Mouse (Mus musculus) erythroblast, embryonic 14.5 days (primary cell): ENCODE measurements around the gene Mrpl48. TPM values are rescaled to one million over a fixed set of nuclear protein-coding genes. Genes with fewer than 3 reads are reported as not detected.
A peak's percentile ranks its signal among the peaks of the same experiment; 100 is the strongest.

Experiments used
- H3K27me3 ChIP-seq: 2 replicates; pipeline ENCODE4 v1.6.1; 2012; ENCODE audit warnings: inconsistent platforms; ENCODE audit not compliant: control insufficient read depth
- H3K36me3 ChIP-seq: 2 replicates; pipeline ENCODE4 v1.6.1; 2012; ENCODE audit warnings: mild to moderate bottlenecking, inconsistent platforms; ENCODE audit not compliant: control insufficient read depth
- H3K4me1 ChIP-seq: 2 replicates; pipeline ENCODE4 v1.6.1; 2012; ENCODE audit warnings: inconsistent platforms; ENCODE audit not compliant: control insufficient read depth
- H3K4me3 ChIP-seq: replicated peaks from 2 replicates; pipeline ENCODE3; 2012; ENCODE audit warnings: moderate library complexity, mild to moderate bottlenecking, inconsistent platforms
- H3K9me3 ChIP-seq: 2 replicates; pipeline ENCODE4 v1.6.1; 2012; ENCODE audit warnings: low read length, inconsistent platforms, mixed read lengths; ENCODE audit not compliant: control insufficient read depth
- GATA1 ChIP-seq: IDR thresholded peaks from 2 replicates; pipeline ENCODE4 v1.6.1; 2012; ENCODE audit warnings: low read length, inconsistent platforms, mixed read lengths
- TAL1 ChIP-seq: IDR thresholded peaks from 3 replicates; pipeline ENCODE4 v1.6.1; 2012; ENCODE audit warnings: low read length, inconsistent platforms, mixed read lengths
- polyA plus RNA-seq: library from polyadenylated mRNA; stranded (reverse); fragments of >175 nt; gene quantifications from 2 replicates; pipeline ENCODE4 v1.2.3, GENCODE M21; 2012

The Mrpl48 gene
- polyA plus RNA-seq, 1 experiment = 0.27 TPM

DNA sequence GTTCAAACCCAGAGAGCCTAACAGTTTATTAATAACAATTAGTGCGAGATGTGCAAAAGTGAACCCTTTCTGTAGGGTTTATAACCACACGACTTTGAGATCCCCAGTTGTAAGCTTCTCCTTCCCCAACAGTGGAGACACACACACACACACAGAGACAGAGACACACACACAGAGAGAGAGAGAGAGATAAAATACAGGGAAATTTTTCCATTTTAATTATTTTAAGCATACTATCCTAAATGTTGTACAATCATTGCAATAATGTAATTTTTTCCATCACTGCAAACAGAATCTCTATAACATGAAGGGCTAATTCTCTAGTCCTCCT is 16.6 kb downstream of the Mrpl48 start:
- no peak for TF ChIP-seq TAL1
- no peak for TF ChIP-seq GATA1
- peak overlapping the region; percentile 75 for H3K4me3 ChIP-seq
- H3K36me3 ChIP-seq = no peaks in the 10 kb centered on the region

DNA sequence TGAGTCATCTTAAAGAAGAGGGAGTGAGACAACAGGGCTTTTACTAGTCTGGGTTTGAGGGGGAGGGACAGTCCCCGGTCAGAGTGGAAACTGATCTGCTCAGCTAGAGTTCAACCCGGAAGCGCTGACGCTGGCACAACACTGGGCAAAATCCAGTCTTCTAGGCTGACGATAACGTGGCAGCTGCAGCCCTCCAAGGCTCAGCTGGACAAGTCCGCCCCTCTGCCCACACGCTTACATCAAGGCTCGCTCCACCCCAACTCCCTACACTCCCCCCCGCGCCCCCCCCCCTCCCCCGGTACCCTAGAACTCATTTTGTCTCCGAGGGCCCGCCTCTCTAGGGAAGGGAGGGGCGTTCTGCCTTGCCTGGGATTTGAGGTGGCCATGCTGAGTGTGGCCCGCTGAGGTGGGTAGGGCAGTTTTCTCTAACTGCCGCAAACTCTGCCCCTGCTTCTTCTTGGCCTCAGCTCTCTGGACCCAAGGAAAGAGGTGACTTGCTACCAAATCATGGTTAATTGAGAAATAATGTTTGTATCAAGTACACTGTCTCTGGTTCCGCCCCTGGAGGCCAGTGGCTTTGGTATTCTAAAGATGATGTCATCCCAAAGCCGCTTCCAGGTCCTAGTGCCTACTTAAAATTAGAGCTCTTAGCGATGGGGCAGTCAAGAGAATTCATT is 17.1 kb downstream of the Mrpl48 start:
- H3K4me3 ChIP-seq = peak overlapping the region; percentile 75
- peaks cover 17% of the 10 kb centered on the region for H3K4me1 ChIP-seq
- H3K9me3 ChIP-seq = no peaks in the 10 kb centered on the region
- TF ChIP-seq GATA1 (no peak), TAL1 (no peak)
- H3K27me3 ChIP-seq = no peaks in the 10 kb centered on the region
- H3K36me3 ChIP-seq = no peaks in the 10 kb centered on the region

More for the DNA sequence above, 16.6 kb downstream of the Mrpl48 start:
- Histone ChIP-seq H3K27me3 (no peaks in the 10 kb centered on the region), H3K4me1 (peaks cover 17% of the 10 kb centered on the region), H3K9me3 (no peaks in the 10 kb centered on the region)

DNA sequence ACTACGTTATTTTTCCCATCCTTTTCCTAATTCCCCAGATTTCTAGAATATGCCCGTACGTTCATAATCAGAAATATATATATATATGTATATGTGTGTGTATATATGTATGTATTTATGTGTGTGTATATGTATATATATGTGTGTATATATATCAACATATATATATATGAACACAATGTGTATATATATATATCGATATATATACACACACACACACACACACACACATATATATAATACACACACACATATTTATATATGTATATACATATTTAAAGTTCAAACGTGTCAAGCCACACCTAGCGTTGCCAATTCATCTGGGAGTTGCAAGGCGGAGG is 17.6 kb downstream of the Mrpl48 start:
- Histone ChIP-seq H3K4me3 (peak overlapping the region; percentile 75), H3K36me3 (no peaks in the 10 kb centered on the region), H3K4me1 (peaks cover 17% of the 10 kb centered on the region), H3K27me3 (no peaks in the 10 kb centered on the region), H3K9me3 (no peaks in the 10 kb centered on the region)
- TF ChIP-seq TAL1 (no peak), GATA1 (no peak)

DNA sequence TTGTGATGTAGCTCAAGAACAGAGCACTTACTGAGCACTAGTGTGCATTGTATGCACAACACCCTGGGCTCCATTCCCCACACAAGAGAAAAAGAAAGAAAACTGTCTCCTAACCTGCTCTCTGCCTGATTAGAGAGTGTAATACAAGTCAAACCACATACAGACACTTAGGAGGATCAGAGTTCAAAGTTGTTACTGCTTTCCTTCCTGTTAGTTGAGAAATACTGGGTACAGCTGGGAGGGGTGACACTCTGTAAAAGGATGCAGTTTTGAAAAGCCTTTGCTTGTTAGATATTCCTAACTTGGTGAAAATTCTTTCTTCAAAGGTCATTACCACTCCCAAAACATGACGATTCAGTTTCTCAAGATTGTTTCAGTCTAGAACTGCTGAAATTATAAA is 18.3 kb downstream of the Mrpl48 start:
- Histone ChIP-seq H3K4me1 (peaks cover 17% of the 10 kb centered on the region), H3K27me3 (no peaks in the 10 kb centered on the region), H3K9me3 (no peaks in the 10 kb centered on the region), H3K36me3 (no peaks in the 10 kb centered on the region), H3K4me3 (no peak overlapping the region)
- TF ChIP-seq TAL1 (no peak), GATA1 (no peak)

DNA sequence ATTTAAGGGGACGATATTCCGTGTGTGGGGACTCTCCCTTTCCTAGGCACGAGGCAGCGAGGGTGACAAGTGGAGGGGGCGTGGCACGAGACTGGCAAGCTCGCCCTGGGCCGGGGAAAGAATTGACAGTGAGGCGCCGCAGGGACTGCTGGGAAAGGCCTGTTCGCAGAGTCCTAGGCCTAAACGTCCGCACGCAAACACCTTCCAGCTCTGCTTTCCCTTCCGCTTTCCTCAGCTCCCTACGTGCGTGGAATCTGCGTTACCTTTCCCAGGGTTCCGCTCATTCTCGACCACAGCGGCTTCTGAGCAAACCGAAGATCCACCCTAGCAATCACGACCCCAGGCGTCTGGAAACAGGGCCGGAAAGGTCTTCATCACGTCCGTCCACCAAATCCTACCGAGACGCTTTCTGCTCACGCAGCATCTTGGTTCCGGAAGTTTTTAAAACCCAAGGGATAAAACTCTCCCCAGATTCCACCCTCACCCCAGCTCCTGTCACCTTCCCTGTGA is 25.3 kb downstream of the Mrpl48 start:
- peaks cover 4% of the 10 kb centered on the region for H3K36me3 ChIP-seq
- peaks cover 40% of the 10 kb centered on the region for H3K4me1 ChIP-seq
- no peaks in the 10 kb centered on the region for H3K27me3 ChIP-seq
- peak overlapping the region; percentile 75 for H3K4me3 ChIP-seq
- no peaks in the 10 kb centered on the region for H3K9me3 ChIP-seq
- no peak for TF ChIP-seq GATA1
- TF ChIP-seq TAL1 = no peak

DNA sequence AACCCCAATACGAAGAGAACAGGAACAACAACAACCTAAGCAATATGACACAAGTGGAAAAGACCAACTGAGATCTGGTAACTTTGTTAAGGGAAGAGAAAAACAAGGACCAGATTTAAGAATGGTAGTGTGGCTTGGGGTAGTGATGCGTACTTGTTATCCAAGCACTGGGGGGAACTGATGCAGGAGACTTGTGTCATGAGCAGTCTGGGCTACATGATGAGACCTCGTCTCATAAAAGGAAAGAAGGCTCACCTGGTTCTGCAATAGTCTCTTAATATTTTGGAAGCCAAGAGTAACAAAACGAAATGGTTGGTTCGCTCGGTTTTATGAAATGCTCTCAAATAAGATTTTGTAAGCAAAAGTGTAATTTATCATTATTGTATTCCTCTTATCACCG is 25.9 kb downstream of the Mrpl48 start:
- Histone ChIP-seq H3K36me3 (peaks cover 9% of the 10 kb centered on the region), H3K9me3 (no peaks in the 10 kb centered on the region), H3K27me3 (no peaks in the 10 kb centered on the region), H3K4me3 (peak overlapping the region; percentile 75), H3K4me1 (peaks cover 44% of the 10 kb centered on the region)
- TF ChIP-seq TAL1 (no peak), GATA1 (no peak)

DNA sequence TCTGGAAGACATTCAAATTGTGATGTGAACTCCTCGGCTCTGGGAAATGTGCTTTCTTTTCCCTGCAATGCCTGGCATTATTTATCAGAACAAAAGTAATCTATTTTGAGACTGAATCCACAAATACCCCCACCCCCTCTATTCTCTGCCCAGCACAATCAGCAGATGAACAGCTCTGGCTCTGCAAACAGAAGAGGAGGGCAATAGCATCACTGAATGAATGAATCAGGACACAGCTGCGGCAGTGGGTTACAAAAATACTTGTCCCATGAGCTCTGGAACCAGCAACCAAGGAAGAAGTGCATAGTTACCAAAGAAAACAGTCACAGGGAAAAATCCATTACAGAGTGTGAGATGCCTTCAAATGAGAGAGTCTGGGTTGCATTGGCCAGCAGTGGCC is 29.3 kb downstream of the Mrpl48 start:
- no peak overlapping the region for H3K4me3 ChIP-seq
- H3K36me3 ChIP-seq = peaks cover 20% of the 10 kb centered on the region
- no peak for TF ChIP-seq TAL1
- TF ChIP-seq GATA1 = no peak
- H3K9me3 ChIP-seq = no peaks in the 10 kb centered on the region
- H3K27me3 ChIP-seq = no peaks in the 10 kb centered on the region
- H3K4me1 ChIP-seq = peaks cover 60% of the 10 kb centered on the region

DNA sequence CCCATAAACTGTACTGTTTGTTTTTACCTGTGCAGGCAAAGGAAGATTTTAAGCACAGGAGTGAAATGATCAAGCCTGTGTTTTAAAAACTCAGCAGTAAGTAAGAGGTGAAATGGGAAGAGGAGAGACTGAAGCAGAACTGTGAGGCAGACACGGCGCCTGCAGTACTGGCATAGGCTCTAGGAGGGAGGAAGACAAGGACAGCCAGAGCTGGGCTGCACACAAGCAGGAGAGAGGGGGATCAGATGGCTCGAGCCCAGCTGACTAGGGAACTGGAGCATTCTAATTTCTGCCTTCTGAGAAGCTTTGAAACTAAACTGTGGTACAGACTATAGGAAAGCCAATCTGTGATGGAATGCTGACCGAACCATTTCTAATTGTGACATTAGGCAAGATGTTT is 35.4 kb downstream of the Mrpl48 start:
- H3K9me3 ChIP-seq = no peaks in the 10 kb centered on the region
- H3K27me3 ChIP-seq = no peaks in the 10 kb centered on the region
- peaks cover 53% of the 10 kb centered on the region for H3K36me3 ChIP-seq
- TF ChIP-seq TAL1 (no peak), GATA1 (no peak)
- no peak overlapping the region for H3K4me3 ChIP-seq
- H3K4me1 ChIP-seq = peaks cover 76% of the 10 kb centered on the region

DNA sequence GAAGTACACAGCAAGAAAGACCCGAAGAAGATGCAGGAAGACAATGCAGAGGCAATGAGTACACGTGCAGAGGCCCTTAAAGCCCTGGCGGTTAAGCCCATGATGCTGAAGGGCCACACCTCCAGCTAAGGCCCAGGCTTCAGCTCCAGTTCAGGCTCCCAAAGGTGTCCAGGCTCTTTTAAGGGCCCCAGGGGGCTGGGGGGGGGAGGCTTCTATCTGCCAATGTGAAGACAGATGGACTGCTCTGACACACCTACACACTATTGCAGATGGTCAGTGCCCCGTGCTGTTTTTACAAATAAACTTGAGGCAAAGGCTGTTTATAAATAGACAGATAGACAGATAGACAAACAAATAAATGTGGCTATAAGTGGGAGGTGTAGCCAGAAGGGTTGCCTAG is 36.0 kb downstream of the Mrpl48 start:
- Histone ChIP-seq H3K9me3 (peaks cover 4% of the 10 kb centered on the region), H3K36me3 (peaks cover 53% of the 10 kb centered on the region), H3K27me3 (no peaks in the 10 kb centered on the region), H3K4me1 (peaks cover 76% of the 10 kb centered on the region), H3K4me3 (no peak overlapping the region)
- no peak for TF ChIP-seq GATA1
- TF ChIP-seq TAL1 = no peak
